Mouse (Mus musculus) MEL (cell line): Measurements from ENCODE around the gene Chd9.

Source experiments
- CTCF ChIP-seq, 3 experiments: IDR thresholded peaks in 2 of 3; conservative IDR thresholded peaks in 1 of 3; 2 replicates each; pipeline ENCODE4 v1.5.1; 2011 to 2012; ENCODE audit warnings: low read length in 3 of 3, low read depth in 2 of 3, mild to moderate bottlenecking in 2 of 3, improper control_type of control experiment in 1 of 3, inconsistent platforms in 1 of 3, mixed read lengths in 1 of 3, moderate library complexity in 1 of 3; ENCODE audit not compliant: control insufficient read depth in 1 of 3, insufficient read depth in 1 of 3, poor library complexity in 1 of 3, severe bottlenecking in 1 of 3
- GABPA ChIP-seq: IDR thresholded peaks from 2 replicates; pipeline ENCODE4 v1.6.1; 2012; ENCODE audit warnings: low read depth, mild to moderate bottlenecking, inconsistent platforms, low read length, improper control_type of control experiment, moderate library complexity
- POLR2A ChIP-seq, 2 experiments: IDR thresholded peaks; 2 replicates each; pipeline ENCODE4 v1.6.1; 2011 to 2012; ENCODE audit warnings: low read length in 2 of 2, mild to moderate bottlenecking in 2 of 2, control low read depth in 1 of 2, improper control_type of control experiment in 1 of 2, low read depth in 1 of 2, moderate library complexity in 1 of 2; ENCODE audit not compliant: control insufficient read depth in 1 of 2, insufficient read depth in 1 of 2, poor library complexity in 1 of 2
- RCOR1 ChIP-seq: IDR thresholded peaks from 2 replicates; pipeline ENCODE4 v1.6.1; 2012; ENCODE audit warnings: low read depth, mild to moderate bottlenecking, inconsistent platforms, low read length, improper control_type of control experiment
- SIN3A ChIP-seq: IDR thresholded peaks from 2 replicates; pipeline ENCODE4 v1.6.1; 2012; ENCODE audit warnings: low read length, improper control_type of control experiment, inconsistent platforms

- no peak for TF ChIP-seq CTCF (IDR thresholded peaks at IDR 0.05 in 2 of 3, conservative IDR thresholded peaks at IDR 0.05 in 1 of 3; ENCODE audit: control insufficient read depth in 1 of 3, insufficient read depth in 1 of 3, low read depth in 2 of 3, low read length in 3 of 3, poor library complexity in 1 of 3, severe bottlenecking in 1 of 3)
- no peak for TF ChIP-seq SIN3A
- TF ChIP-seq POLR2A (IDR thresholded peaks at IDR 0.05; ENCODE audit: control insufficient read depth in 1 of 2, insufficient read depth in 1 of 2, low read depth in 1 of 2, low read length in 2 of 2, poor library complexity in 1 of 2), result no peak
- no peak for TF ChIP-seq GABPA
- no peak for TF ChIP-seq RCOR1
These were observed 253.8 kb downstream of the Chd9 start for GRCm38 (mm10) chr8:91081911-91082310.
